Mouse (Mus musculus) liver, postnatal 0 days (tissue): Measurements from ENCODE around the gene Wrap53. TPM values are rescaled to one million over a fixed set of nuclear protein-coding genes. Genes with fewer than 3 reads are reported as not detected.

Source experiments
- ATAC-seq: fragments of 200-750 bp; cut with Nextera tagmentation; 2 replicates; pipeline ENCODE4 v1.8.0; 2017; ENCODE audit warnings: mild to moderate bottlenecking, moderate library complexity
- DNase-seq: peaks from one replicate; pipeline ENCODE4 v3.0.0-alpha.2; 2016
- H3K27ac ChIP-seq: fragments of 300-500 bp; sonication (generic); 2 replicates; pipeline ENCODE4 v1.5.1; 2014; ENCODE audit warnings: antibody characterized with exemption, moderate library complexity, mild to moderate bottlenecking, low read depth
- H3K27me3 ChIP-seq: fragments of 300-500 bp; sonication (generic); 2 replicates; pipeline ENCODE4 v1.6.1; 2014; ENCODE audit warnings: low read length, control low read depth, mixed read lengths; ENCODE audit not compliant: insufficient read depth
- H3K36me3 ChIP-seq: fragments of 300-500 bp; sonication (generic); replicated peaks from 2 replicates; pipeline ENCODE4 v1.6.1; 2014; ENCODE audit warnings: mild to moderate bottlenecking, control low read depth, low read length, moderate library complexity, mixed read lengths; ENCODE audit not compliant: insufficient read depth
- H3K4me1 ChIP-seq: fragments of 300-500 bp; sonication (generic); 2 replicates; pipeline ENCODE4 v1.6.1; 2014; ENCODE audit warnings: antibody characterized with exemption, mild to moderate bottlenecking, control low read depth; ENCODE audit not compliant: insufficient read depth
- H3K4me2 ChIP-seq: fragments of 300-500 bp; sonication (generic); 2 replicates; pipeline ENCODE4 v1.6.1; 2014; ENCODE audit warnings: low read depth, mild to moderate bottlenecking, low read length, moderate library complexity, mixed read lengths
- H3K4me3 ChIP-seq: fragments of 300-500 bp; sonication (generic); 2 replicates; pipeline ENCODE4 v1.5.1; 2014; ENCODE audit warnings: low read depth, low read length
- H3K9ac ChIP-seq: fragments of 300-500 bp; sonication (generic); replicated peaks from 2 replicates; pipeline ENCODE4 v1.6.1; 2014; ENCODE audit warnings: mild to moderate bottlenecking, moderate library complexity
- H3K9me3 ChIP-seq: fragments of 300-500 bp; sonication (generic); 2 replicates; pipeline ENCODE4 v1.6.1; 2016; ENCODE audit warnings: mild to moderate bottlenecking, control low read depth, low read length, mixed read lengths
- CTCF ChIP-seq: sonication (generic); IDR thresholded peaks from 2 replicates; pipeline ENCODE4 v1.5.1; 2016; ENCODE audit warnings: antibody characterized with exemption, low read depth
- EP300 ChIP-seq: IDR thresholded peaks from 2 replicates; pipeline ENCODE4 v1.6.1; 2016; ENCODE audit warnings: antibody characterized with exemption, low read depth, mild to moderate bottlenecking
- WGBS: fragments of 180-500 bp; shearing (Covaris S2); extraction: QIAGEN DNeasy Blood & Tissue Kit; methylation state at CpG from one replicate; pipeline ENCODE4 v1.1.7; 2014; ENCODE audit not compliant: insufficient replicate concordance; 5-methylcytosine and 5-hydroxymethylcytosine counted together
- polyA plus RNA-seq: library from polyadenylated mRNA; unstranded; fragments of >200 nt; fragmentation: Nextera tagmentation; extraction: Ambion mirVana; gene quantifications from 2 replicates; pipeline ENCODE4 v1.2.1, GENCODE M21; 2015

Wrap53 gene
- polyA plus RNA-seq, 1 experiment from 2014 or later, result 10.0 TPM

- ATAC-seq (no peak), DNase-seq (no peak)
- 92% methylated on average over 6 of the region's 6 CpGs for WGBS
- no peaks in the 10 kb centered on the region for H3K9me3 ChIP-seq
- H3K4me2 ChIP-seq, result no peak overlapping the region
- TF ChIP-seq EP300, result no peak
- no peak for TF ChIP-seq CTCF
- H3K9ac ChIP-seq, result no peak overlapping the region
- no peaks in the 10 kb centered on the region for H3K27me3 ChIP-seq
- H3K36me3 ChIP-seq, result peaks cover 22% of the 10 kb centered on the region
- H3K4me1 ChIP-seq, result peaks cover 18% of the 10 kb centered on the region
- H3K27ac ChIP-seq, result no peak overlapping the region
- no peak overlapping the region for H3K4me3 ChIP-seq
Observed at GRCm38 (mm10) chr11:69594853-69595252, 14.8 kb upstream of the Wrap53 start.

- no peak for DNase-seq
- H3K4me1 ChIP-seq, result peaks cover 20% of the 10 kb centered on the region
- no peak overlapping the region for H3K27ac ChIP-seq
- WGBS, result 64% methylated on average over 4 of the region's 4 CpGs
- H3K4me3 ChIP-seq, result no peak overlapping the region
- no peak overlapping the region for H3K4me2 ChIP-seq
- TF ChIP-seq EP300 (no peak), CTCF (no peak)
- H3K27me3 ChIP-seq, result no peaks in the 10 kb centered on the region
- no peaks in the 10 kb centered on the region for H3K9me3 ChIP-seq
- no peak overlapping the region for H3K9ac ChIP-seq
- H3K36me3 ChIP-seq, result peaks cover 41% of the 10 kb centered on the region
- ATAC-seq, result no peak
Observed at GRCm38 (mm10) chr11:69592799-69593198, 12.7 kb upstream of the Wrap53 start.

GRCm38 (mm10) chr11:69591899-69592637, 12.0 kb upstream of the Wrap53 start:
- Histone ChIP-seq H3K27me3 (no peaks in the 10 kb centered on the region), H3K4me2 (no peak overlapping the region), H3K4me1 (peaks cover 20% of the 10 kb centered on the region), H3K9ac (no peak overlapping the region; the same call in 1 of the 2 replicates), H3K4me3 (no peak overlapping the region), H3K27ac (no peak overlapping the region), H3K9me3 (no peaks in the 10 kb centered on the region), H3K36me3 (peaks cover 48% of the 10 kb centered on the region)
- ATAC-seq (no peak), DNase-seq (no peak)
- TF ChIP-seq EP300 (no peak), CTCF (no peak)
- 77% methylated on average over 7 of the region's 7 CpGs for WGBS

GRCm38 (mm10) chr11:69591424-69591823, 11.4 kb upstream of the Wrap53 start:
- WGBS, result 79% methylated on average over 3 of the region's 3 CpGs
- Histone ChIP-seq H3K27me3 (no peaks in the 10 kb centered on the region), H3K4me2 (no peak overlapping the region), H3K9me3 (no peaks in the 10 kb centered on the region), H3K4me1 (peaks cover 22% of the 10 kb centered on the region), H3K36me3 (peaks cover 51% of the 10 kb centered on the region), H3K4me3 (no peak overlapping the region), H3K9ac (no peak overlapping the region), H3K27ac (no peak overlapping the region)
- TF ChIP-seq EP300 (no peak), CTCF (no peak)
- DNase-seq (no peak), ATAC-seq (no peak)

- H3K9me3 ChIP-seq, result no peaks in the 10 kb centered on the region
- H3K4me2 ChIP-seq, result peak overlapping the region; percentile 44; the same call in 1 of the 2 replicates
- no peak overlapping the region for H3K27ac ChIP-seq
- DNase-seq, result no peak
- no peak for TF ChIP-seq EP300
- TF ChIP-seq CTCF, result no peak
- 78% methylated on average over 8 of the region's 8 CpGs for WGBS
- H3K36me3 ChIP-seq, result peaks cover 51% of the 10 kb centered on the region
- no peak overlapping the region for H3K9ac ChIP-seq
- ATAC-seq, result no peak
- peaks cover 26% of the 10 kb centered on the region for H3K4me1 ChIP-seq
- no peak overlapping the region for H3K4me3 ChIP-seq
- no peaks in the 10 kb centered on the region for H3K27me3 ChIP-seq
Observed at GRCm38 (mm10) chr11:69590622-69591021, 10.6 kb upstream of the Wrap53 start.

GRCm38 (mm10) chr11:69589207-69589834, 9.3 kb upstream of the Wrap53 start:
- DNase-seq (peak; percentile 16), ATAC-seq (peak; percentile 20; the same call in 1 of the 2 replicates)
- Histone ChIP-seq H3K36me3 (peaks cover 53% of the 10 kb centered on the region), H3K4me1 (peaks cover 37% of the 10 kb centered on the region), H3K9me3 (no peaks in the 10 kb centered on the region), H3K27ac (peak overlapping the region; percentile 51), H3K9ac (peak overlapping the region; percentile 38), H3K4me3 (no peak overlapping the region), H3K27me3 (no peaks in the 10 kb centered on the region), H3K4me2 (peak overlapping the region; percentile 44)
- WGBS, result 67% methylated on average over 22 of the region's 22 CpGs
- peak; percentile 78; the same call in 1 of the 2 replicates for TF ChIP-seq EP300
- TF ChIP-seq CTCF, result no peak
